Mouse (Mus musculus): ENCODE results near the gene Wars.

DNA sequence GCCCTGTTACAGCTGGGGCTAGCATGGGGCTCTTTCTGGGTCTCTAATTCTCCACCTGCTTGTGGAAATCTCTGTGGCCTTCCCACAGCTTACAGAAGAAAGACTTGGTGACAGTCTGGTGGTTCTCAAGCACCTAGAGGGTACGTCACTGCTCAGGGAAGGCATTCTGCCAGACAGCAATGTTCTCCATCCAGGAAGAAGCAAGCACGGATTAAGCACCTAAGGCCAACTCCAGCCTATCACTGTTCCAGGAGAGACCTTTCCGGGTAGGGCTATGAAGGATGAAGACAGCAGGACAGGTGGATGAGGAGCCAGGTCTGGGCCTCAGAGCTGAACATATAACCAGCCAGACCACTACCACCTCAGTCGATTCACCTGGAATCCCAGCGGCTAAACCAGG is 59.2 kb downstream of the Wars start:
- no peak for TF ChIP-seq EP300 (IDR thresholded peaks at IDR 0.05)
- TF ChIP-seq CTCF (IDR thresholded peaks at IDR 0.05), result no peak
